Mouse (Mus musculus) stomach, embryonic 16.5 days (tissue): ENCODE measurements around the gene Tspan18. TPM values are rescaled to one million over a fixed set of nuclear protein-coding genes. Genes with fewer than 3 reads are reported as not detected.

Experiments
- ATAC-seq: fragments of 200-750 bp; cut with Nextera tagmentation; 2 replicates; pipeline ENCODE4 v1.8.0; 2017; ENCODE audit warnings: moderate number of reproducible peaks, moderate TSS enrichment; ENCODE audit not compliant: insufficient read depth, low FRiP score
- H3K27ac ChIP-seq: fragments of 300-500 bp; sonication (generic); 2 replicates; pipeline ENCODE4 v1.5.1; 2014; ENCODE audit warnings: low read length
- H3K27me3 ChIP-seq: fragments of 300-500 bp; sonication (generic); 2 replicates; pipeline ENCODE4 v1.6.1; 2014; ENCODE audit warnings: low read length, control low read depth, mixed read lengths; ENCODE audit not compliant: control insufficient read depth, insufficient read depth
- H3K36me3 ChIP-seq: fragments of 300-500 bp; sonication (generic); 2 replicates; pipeline ENCODE4 v1.6.1; 2014; ENCODE audit warnings: low read length; ENCODE audit not compliant: control insufficient read depth, insufficient read depth
- H3K4me1 ChIP-seq: fragments of 300-500 bp; sonication (generic); 2 replicates; pipeline ENCODE4 v1.6.1; 2014; ENCODE audit warnings: low read length, control low read depth, mixed read lengths; ENCODE audit not compliant: control insufficient read depth, insufficient read depth
- H3K4me2 ChIP-seq: fragments of 300-500 bp; sonication (generic); 2 replicates; pipeline ENCODE4 v1.6.1; 2014; ENCODE audit warnings: low read depth, low read length, mixed read lengths
- H3K4me3 ChIP-seq: fragments of 300-500 bp; sonication (generic); replicated peaks from 2 replicates; pipeline ENCODE4 v1.5.1; 2014; ENCODE audit warnings: mild to moderate bottlenecking, low read length
- H3K9ac ChIP-seq: fragments of 300-500 bp; sonication (generic); 2 replicates; pipeline ENCODE4 v1.6.1; 2014; ENCODE audit warnings: low read length
- H3K9me3 ChIP-seq: fragments of 300-500 bp; sonication (generic); replicated peaks from 2 replicates; pipeline ENCODE4 v1.6.1; 2016; ENCODE audit warnings: low read length, control low read depth; ENCODE audit not compliant: control insufficient read depth
- WGBS: fragments of 180-500 bp; shearing (Covaris S2); extraction: QIAGEN DNeasy Blood & Tissue Kit; methylation state at CpG from one replicate; pipeline ENCODE4 v1.1.7; 2014; 5-methylcytosine and 5-hydroxymethylcytosine counted together
- polyA plus RNA-seq: library from polyadenylated mRNA; unstranded; fragments of >200 nt; fragmentation: Nextera tagmentation; extraction: Ambion mirVana; gene quantifications from 2 replicates; pipeline ENCODE4 v1.2.1, GENCODE M21; 2015

The Tspan18 gene
- 15.3 and 17.0 TPM in 2 replicates for polyA plus RNA-seq

DNA sequence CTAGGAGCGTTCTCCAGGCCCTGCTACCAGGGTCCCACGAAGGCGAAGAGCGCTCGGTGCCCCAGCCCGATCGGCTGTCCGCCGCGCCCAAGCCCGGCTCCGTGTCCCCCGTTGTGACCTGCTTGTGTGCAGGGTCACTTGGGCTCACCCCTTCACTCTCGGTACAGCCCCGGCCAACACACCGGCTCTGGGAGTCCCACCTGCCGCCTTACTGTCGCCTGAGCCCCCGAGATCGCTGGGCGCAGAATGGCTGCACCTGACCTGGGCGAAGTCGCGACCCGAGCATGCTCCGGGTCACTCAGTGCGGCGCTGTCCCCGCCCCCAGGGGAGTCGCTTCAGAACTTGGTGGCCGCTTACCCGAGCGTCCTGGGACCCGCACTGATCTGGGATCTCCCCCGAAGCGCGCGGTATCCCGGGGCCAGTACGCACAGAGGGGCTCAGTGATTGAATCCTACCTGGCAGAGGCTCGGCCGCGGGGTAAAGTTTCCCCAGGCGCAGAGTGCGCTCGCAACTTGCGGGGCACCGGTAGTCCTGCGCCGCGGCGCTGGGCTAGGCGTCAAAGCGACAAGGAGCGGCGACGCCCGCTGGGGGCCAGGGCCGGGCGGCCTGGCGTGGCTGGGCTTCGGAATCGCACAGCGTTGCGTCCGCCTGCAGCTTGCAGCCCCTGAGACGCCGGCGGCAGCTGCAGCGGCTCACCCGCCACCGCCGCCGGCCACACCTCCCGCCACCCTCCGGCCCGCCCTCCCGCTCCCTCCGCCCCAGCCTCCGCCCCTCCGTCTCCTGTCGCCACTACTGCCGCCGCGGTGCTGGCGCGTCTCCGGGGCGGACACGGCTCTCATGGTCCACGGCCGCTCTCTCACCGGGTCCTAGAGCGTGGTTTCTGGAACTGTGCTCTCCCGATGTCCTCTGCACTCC, at the start of gene Tspan18:
Tspan18 (minus strand) TSS at position 689 of the 915 bp plus-strand sequence.
- H3K27me3 ChIP-seq = no peaks in the 10 kb centered on the region
- WGBS = under 1% methylated on average over 95 of the region's 95 CpGs
- H3K9ac ChIP-seq = peak within 1 kb of the TSS; percentile 75
- H3K27ac ChIP-seq = peak within 1 kb of the TSS; percentile 62
- no peaks in the 10 kb centered on the region for H3K9me3 ChIP-seq
- H3K4me3 ChIP-seq = peak within 1 kb of the TSS; percentile 58
- peak within 1 kb of the TSS; percentile 97 for H3K4me2 ChIP-seq
- peak; percentile 84 for ATAC-seq
- H3K4me1 ChIP-seq = peaks cover 14% of the 10 kb centered on the region
- no peaks in the 10 kb centered on the region for H3K36me3 ChIP-seq

DNA sequence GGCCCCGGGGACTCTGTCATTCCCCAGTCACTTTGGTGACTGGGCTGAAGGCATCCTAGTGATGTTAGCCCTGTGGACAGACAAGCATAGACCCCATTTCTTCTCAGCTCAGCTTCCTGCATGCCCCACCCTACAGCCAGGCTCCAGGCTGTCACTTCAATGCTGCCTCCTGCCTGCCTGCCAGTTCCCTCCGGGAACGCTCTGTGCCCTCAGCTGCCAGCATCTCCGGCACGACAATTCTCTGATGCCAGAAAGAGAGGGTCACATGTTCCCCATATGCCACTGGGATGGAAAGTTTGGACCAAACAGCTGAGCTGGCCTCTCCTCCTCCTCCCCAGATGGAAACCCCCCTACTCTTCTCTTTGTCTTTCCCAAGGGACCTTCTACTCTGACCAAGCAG, 49.5 kb upstream of the Tspan18 start:
- H3K36me3 ChIP-seq = no peaks in the 10 kb centered on the region
- H3K9ac ChIP-seq = no peak overlapping the region
- H3K9me3 ChIP-seq = no peaks in the 10 kb centered on the region
- WGBS = 80% methylated on average over 5 of the region's 5 CpGs
- no peaks in the 10 kb centered on the region for H3K27me3 ChIP-seq
- no peak overlapping the region for H3K27ac ChIP-seq
- no peak overlapping the region for H3K4me2 ChIP-seq
- no peaks in the 10 kb centered on the region; the same call in 1 of the 2 replicates for H3K4me1 ChIP-seq
- ATAC-seq = no peak
- H3K4me3 ChIP-seq = no peak overlapping the region

GRCm38 (mm10) chr2:93380680-93381089, 46.4 kb upstream of the Tspan18 start:
- peaks cover 4% of the 10 kb centered on the region; the same call in 1 of the 2 replicates for H3K4me1 ChIP-seq
- H3K9me3 ChIP-seq = no peaks in the 10 kb centered on the region
- no peak overlapping the region for H3K4me2 ChIP-seq
- H3K27ac ChIP-seq = no peak overlapping the region
- H3K4me3 ChIP-seq = no peak overlapping the region
- no peaks in the 10 kb centered on the region for H3K36me3 ChIP-seq
- no peak overlapping the region for H3K9ac ChIP-seq
- WGBS = 16% methylated on average over 2 of the region's 2 CpGs
- H3K27me3 ChIP-seq = no peaks in the 10 kb centered on the region
- peak; percentile 58; the same call in 1 of the 2 replicates for ATAC-seq

GRCm38 (mm10) chr2:93377797-93378196, 43.5 kb upstream of the Tspan18 start:
- H3K4me3 ChIP-seq = no peak overlapping the region
- no peak overlapping the region for H3K9ac ChIP-seq
- no peak overlapping the region for H3K4me2 ChIP-seq
- H3K27ac ChIP-seq = no peak overlapping the region
- no peaks in the 10 kb centered on the region for H3K9me3 ChIP-seq
- peaks cover 4% of the 10 kb centered on the region; the same call in 1 of the 2 replicates for H3K4me1 ChIP-seq
- no peaks in the 10 kb centered on the region for H3K36me3 ChIP-seq
- WGBS = 54% methylated on average over 15 of the region's 15 CpGs
- H3K27me3 ChIP-seq = no peaks in the 10 kb centered on the region
- no peak for ATAC-seq

GRCm38 (mm10) chr2:93377157-93377556, 42.9 kb upstream of the Tspan18 start:
- H3K4me3 ChIP-seq = no peak overlapping the region
- no peak for ATAC-seq
- H3K4me1 ChIP-seq = peaks cover 6% of the 10 kb centered on the region; the same call in 1 of the 2 replicates

GRCm38 (mm10) chr2:93372872-93373271, 38.6 kb upstream of the Tspan18 start:
- H3K9ac ChIP-seq = no peak overlapping the region
- no peak for ATAC-seq
- no peaks in the 10 kb centered on the region for H3K36me3 ChIP-seq
- 93% methylated on average over 10 of the region's 10 CpGs for WGBS
- H3K4me3 ChIP-seq = no peak overlapping the region
- no peaks in the 10 kb centered on the region for H3K27me3 ChIP-seq
- no peak overlapping the region for H3K27ac ChIP-seq
- no peaks in the 10 kb centered on the region for H3K9me3 ChIP-seq
- no peak overlapping the region for H3K4me2 ChIP-seq
- H3K4me1 ChIP-seq = 0 out of 2 replicates have a peak, but pooled peaks cover 6% of the 10 kb centered on the region

More at GRCm38 (mm10) chr2:93377157-93377556, 42.9 kb upstream of the Tspan18 start:
- Histone ChIP-seq H3K4me2 (no peak overlapping the region), H3K9ac (no peak overlapping the region), H3K9me3 (no peaks in the 10 kb centered on the region), H3K36me3 (no peaks in the 10 kb centered on the region), H3K27me3 (no peaks in the 10 kb centered on the region), H3K27ac (no peak overlapping the region)
- WGBS = 95% methylated on average over 3 of the region's 3 CpGs

DNA sequence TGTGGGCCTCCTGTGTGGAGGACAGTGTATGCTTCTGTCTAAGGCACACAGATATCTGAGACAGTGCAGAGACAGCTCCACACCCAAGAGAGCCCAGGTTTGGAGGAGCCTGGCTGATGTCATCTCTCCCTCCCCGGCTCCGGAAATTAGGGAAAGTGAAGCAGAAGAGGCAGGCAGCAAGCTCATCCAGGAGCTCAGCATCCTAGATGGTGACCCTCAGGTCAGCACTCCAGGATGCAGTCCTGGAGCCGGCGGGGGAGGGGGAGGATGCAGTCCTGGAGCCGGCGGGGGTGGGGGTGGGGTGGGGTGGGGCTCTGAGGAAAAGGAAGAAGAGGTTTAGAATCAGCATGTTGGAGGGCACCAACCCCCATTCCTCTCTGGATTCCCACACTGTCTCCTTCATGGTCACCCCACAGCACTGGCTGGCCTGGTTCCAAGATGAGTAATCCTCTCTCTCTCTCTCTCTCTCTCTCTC, 37.8 kb upstream of the Tspan18 start:
- no peak overlapping the region for H3K9ac ChIP-seq
- H3K4me1 ChIP-seq = 0 out of 2 replicates have a peak, but pooled peaks cover 2% of the 10 kb centered on the region
- H3K36me3 ChIP-seq = no peaks in the 10 kb centered on the region
- no peaks in the 10 kb centered on the region for H3K9me3 ChIP-seq
- no peak overlapping the region for H3K4me3 ChIP-seq
- no peaks in the 10 kb centered on the region for H3K27me3 ChIP-seq
- no peak overlapping the region for H3K4me2 ChIP-seq
- 13% methylated on average over 6 of the region's 6 CpGs for WGBS
- peak; percentile 44; the same call in 1 of the 2 replicates for ATAC-seq
- no peak overlapping the region for H3K27ac ChIP-seq

DNA sequence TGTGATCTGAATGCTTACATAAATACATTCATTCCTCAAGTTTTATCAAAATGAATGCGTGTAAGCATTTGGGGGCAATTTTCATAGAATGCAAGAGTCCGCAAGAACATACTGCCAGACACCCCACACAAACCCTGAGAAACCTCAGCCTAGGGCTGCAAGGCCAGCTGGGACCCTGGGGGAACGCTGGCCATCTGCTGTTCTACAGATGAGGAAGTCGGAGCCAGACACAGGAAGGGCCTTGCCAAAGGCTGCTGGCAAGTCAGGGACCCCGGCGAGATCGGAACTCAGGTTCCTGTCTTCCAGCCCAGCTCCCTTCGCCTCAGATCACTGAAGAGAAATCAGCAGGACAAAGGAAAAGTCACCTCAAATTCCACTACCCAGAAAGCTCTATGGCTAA, 34.6 kb upstream of the Tspan18 start:
- H3K4me2 ChIP-seq = no peak overlapping the region

DNA sequence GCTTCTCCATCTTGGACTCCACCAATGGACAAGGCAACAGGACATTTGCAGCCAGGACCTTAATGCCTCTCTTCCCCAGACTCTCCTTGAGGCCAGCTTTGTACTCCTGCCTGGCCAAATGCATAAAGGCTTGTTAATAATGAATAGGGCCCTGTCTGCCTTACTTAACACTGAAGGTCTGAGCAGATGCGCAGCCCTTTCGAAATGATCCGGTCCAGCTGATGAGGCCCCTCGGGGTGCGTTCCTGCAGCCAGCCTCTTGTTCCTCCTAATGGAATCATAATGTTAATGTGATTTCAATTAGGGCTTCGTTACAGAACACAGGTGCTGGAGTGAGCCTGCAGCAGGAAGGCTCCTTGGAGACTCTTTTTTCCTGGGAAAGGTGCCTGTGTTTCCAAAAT, 33.7 kb upstream of the Tspan18 start:
- no peak overlapping the region for H3K4me3 ChIP-seq
- H3K27ac ChIP-seq = no peak overlapping the region
- 0 out of 2 replicates have a peak, but pooled peaks cover 3% of the 10 kb centered on the region for H3K9me3 ChIP-seq
- no peaks in the 10 kb centered on the region for H3K27me3 ChIP-seq
- 60% methylated on average over 6 of the region's 6 CpGs for WGBS
- H3K9ac ChIP-seq = no peak overlapping the region
- no peak for ATAC-seq
- 0 out of 2 replicates have a peak, but pooled peaks cover 6% of the 10 kb centered on the region for H3K4me1 ChIP-seq
- no peak overlapping the region for H3K4me2 ChIP-seq
- H3K36me3 ChIP-seq = no peaks in the 10 kb centered on the region

More for the DNA sequence above, 34.6 kb upstream of the Tspan18 start:
- Histone ChIP-seq H3K27me3 (no peaks in the 10 kb centered on the region), H3K36me3 (no peaks in the 10 kb centered on the region), H3K4me3 (no peak overlapping the region), H3K9ac (no peak overlapping the region), H3K27ac (no peak overlapping the region), H3K9me3 (0 out of 2 replicates have a peak, but pooled peaks cover 2% of the 10 kb centered on the region), H3K4me1 (0 out of 2 replicates have a peak, but pooled peaks cover 6% of the 10 kb centered on the region)
- no peak for ATAC-seq
- WGBS = 57% methylated on average over 8 of the region's 8 CpGs
